Mouse (Mus musculus) splenic B cell, adult 2 months (primary cell): Measurements from ENCODE around the gene C1rl.

Experiments
- DNase-seq: peaks from one replicate; pipeline ENCODE4 v3.0.0-alpha.2; 2011; ENCODE audit warnings: low read depth, low spot score
- H3K27me3 ChIP-seq: 2 replicates; pipeline ENCODE4 v1.6.1; 2012; ENCODE audit warnings: mild to moderate bottlenecking, low read length, moderate library complexity, mixed read lengths; ENCODE audit not compliant: control insufficient read depth, poor library complexity, insufficient read depth, severe bottlenecking
- H3K36me3 ChIP-seq: 2 replicates; pipeline ENCODE4 v1.6.1; 2012; ENCODE audit warnings: mild to moderate bottlenecking, low read length, moderate library complexity, mixed read lengths; ENCODE audit not compliant: control insufficient read depth, poor library complexity, insufficient read depth, severe bottlenecking

The C1rl gene

GRCm38 (mm10) chr6:124492842-124493561 is at the start of gene C1rl:
C1rl (plus strand) TSS chr6:124493113.
- DNase-seq = peak; percentile 67
- no peaks in the 10 kb centered on the region for H3K27me3 ChIP-seq
- no peaks in the 10 kb centered on the region for H3K36me3 ChIP-seq

- Histone ChIP-seq H3K36me3 (no peaks in the 10 kb centered on the region), H3K27me3 (no peaks in the 10 kb centered on the region)
- DNase-seq = no peak
Measured at GRCm38 (mm10) chr6:124443338-124443737, 49.6 kb upstream of the C1rl start.

GRCm38 (mm10) chr6:124446024-124446423 is 46.9 kb upstream of the C1rl start:
- no peak for DNase-seq
- no peaks in the 10 kb centered on the region for H3K36me3 ChIP-seq
- no peaks in the 10 kb centered on the region for H3K27me3 ChIP-seq

GRCm38 (mm10) chr6:124446459-124446858 is 46.5 kb upstream of the C1rl start:
- no peak for DNase-seq
- H3K27me3 ChIP-seq = no peaks in the 10 kb centered on the region
- H3K36me3 ChIP-seq = no peaks in the 10 kb centered on the region

- no peak for DNase-seq
- H3K27me3 ChIP-seq = no peaks in the 10 kb centered on the region
Measured at GRCm38 (mm10) chr6:124447356-124447755, 45.6 kb upstream of the C1rl start.

GRCm38 (mm10) chr6:124448186-124448852 is 44.6 kb upstream of the C1rl start:
- Histone ChIP-seq H3K27me3 (no peaks in the 10 kb centered on the region), H3K36me3 (no peaks in the 10 kb centered on the region)
- DNase-seq = peak; percentile 27

More at GRCm38 (mm10) chr6:124447356-124447755, 45.6 kb upstream of the C1rl start:
- H3K36me3 ChIP-seq = no peaks in the 10 kb centered on the region

GRCm38 (mm10) chr6:124448959-124449667 is 43.8 kb upstream of the C1rl start:
- Histone ChIP-seq H3K36me3 (no peaks in the 10 kb centered on the region), H3K27me3 (no peaks in the 10 kb centered on the region)
- DNase-seq = no peak

GRCm38 (mm10) chr6:124449668-124450383 is 43.1 kb upstream of the C1rl start:
- no peaks in the 10 kb centered on the region for H3K27me3 ChIP-seq
- no peak for DNase-seq

GRCm38 (mm10) chr6:124451995-124452394 is 40.9 kb upstream of the C1rl start:
- Histone ChIP-seq H3K36me3 (no peaks in the 10 kb centered on the region), H3K27me3 (no peaks in the 10 kb centered on the region)
- DNase-seq = no peak

More at GRCm38 (mm10) chr6:124449668-124450383, 43.1 kb upstream of the C1rl start:
- no peaks in the 10 kb centered on the region for H3K36me3 ChIP-seq

- no peaks in the 10 kb centered on the region for H3K36me3 ChIP-seq
- no peak for DNase-seq
Measured at GRCm38 (mm10) chr6:124453756-124454155, 39.2 kb upstream of the C1rl start.

GRCm38 (mm10) chr6:124456243-124456642 is 36.7 kb upstream of the C1rl start:
- H3K36me3 ChIP-seq = no peaks in the 10 kb centered on the region
- DNase-seq = no peak
- H3K27me3 ChIP-seq = no peaks in the 10 kb centered on the region

More at GRCm38 (mm10) chr6:124453756-124454155, 39.2 kb upstream of the C1rl start:
- no peaks in the 10 kb centered on the region for H3K27me3 ChIP-seq

- DNase-seq = no peak
Measured at GRCm38 (mm10) chr6:124457827-124458226, 35.1 kb upstream of the C1rl start.

GRCm38 (mm10) chr6:124458505-124458904 is 34.4 kb upstream of the C1rl start:
- DNase-seq = no peak
- no peaks in the 10 kb centered on the region for H3K36me3 ChIP-seq
- H3K27me3 ChIP-seq = no peaks in the 10 kb centered on the region

More at GRCm38 (mm10) chr6:124457827-124458226, 35.1 kb upstream of the C1rl start:
- H3K36me3 ChIP-seq = no peaks in the 10 kb centered on the region
- H3K27me3 ChIP-seq = no peaks in the 10 kb centered on the region

GRCm38 (mm10) chr6:124459388-124459787 is 33.5 kb upstream of the C1rl start:
- Histone ChIP-seq H3K36me3 (no peaks in the 10 kb centered on the region), H3K27me3 (no peaks in the 10 kb centered on the region)
- DNase-seq = no peak
